In genomic region chr2:181495845-181496244, GRCm38 (mm10) we compare ENCODE assay signal across 12 mouse cellular contexts. TPM values are rescaled to one million over a fixed set of nuclear protein-coding genes. Genes with fewer than 3 reads are reported as not detected.
DNase-seq lines count a peak whose midpoint lies in the region; ATAC-seq and TF ChIP-seq lines count a peak whose summit lies in the region.
"Not testable (repeated sequence)": the region's sequence is repeated elsewhere in the genome, so short reads cannot be mapped to it uniquely, and the experiment has no call there.
"Had no signal": no experiment of that assay in that cellular context is flagged by ENCODE, and none has a peak within 500 bp of the region (broad histone marks: within the 10 kb centered on the region; RNA-seq: fewer than 3 reads in every experiment).

No protein-coding gene starts in this region.

- DNase-seq in 3T3-L1 (ENCODE audit: low read depth, low spot score) = peak; percentile 41
- peak; percentile 23 for DNase-seq in T-cell, adult 2 months (ENCODE audit: low spot score)
- DNase-seq in lung, embryonic 14.5 days = not testable (repeated sequence)
- peak; percentile 12 for DNase-seq in spleen, adult 12 weeks (ENCODE audit: low spot score)

- TF ChIP-seq CTCF in lung, embryonic 14.5 days (IDR thresholded peaks at IDR 0.05; ENCODE audit: low read depth) = not testable (repeated sequence)

- not testable (repeated sequence) for H3K9me3 ChIP-seq in forebrain, embryonic 13.5 days (replicated peaks); limb, embryonic 12.5 days; lung, embryonic 14.5 days (ENCODE audit: low read depth, low read length); midbrain, embryonic 13.5 days

- peak overlapping the region; percentile 96 for H3K4me2 ChIP-seq in forebrain, embryonic 13.5 days
- H3K4me2 ChIP-seq in limb, embryonic 12.5 days = peak overlapping the region; percentile 98
- peak overlapping the region; percentile 88; the same call in 1 of the 2 replicates for H3K4me2 ChIP-seq in lung, embryonic 14.5 days
- H3K4me2 ChIP-seq in midbrain, embryonic 13.5 days (replicated peaks) = peak overlapping the region; percentile 99; the same call in 1 of the 2 replicates

- H3K27ac ChIP-seq in forebrain, embryonic 13.5 days; limb, embryonic 12.5 days; lung, embryonic 14.5 days (ENCODE audit: low read depth); midbrain, embryonic 13.5 days: not testable (repeated sequence)

- peaks cover 22% of the 10 kb centered on the region for H3K4me1 ChIP-seq in forebrain, embryonic 13.5 days
- H3K4me1 ChIP-seq in limb, embryonic 12.5 days (replicated peaks) = peaks cover 16% of the 10 kb centered on the region
- not testable (repeated sequence) for H3K4me1 ChIP-seq in lung, embryonic 14.5 days (ENCODE audit: insufficient read depth)
- H3K4me1 ChIP-seq in midbrain, embryonic 13.5 days (replicated peaks) = peaks cover 19% of the 10 kb centered on the region

- not testable (repeated sequence) for H3K9ac ChIP-seq in forebrain, embryonic 13.5 days; limb, embryonic 12.5 days (replicated peaks); lung, embryonic 14.5 days; midbrain, embryonic 13.5 days (replicated peaks)

- H3K4me3 ChIP-seq in forebrain, embryonic 13.5 days; limb, embryonic 12.5 days (replicated peaks); lung, embryonic 14.5 days (ENCODE audit: low read depth, low read length); midbrain, embryonic 13.5 days (replicated peaks): not testable (repeated sequence)

- not testable (repeated sequence) for ATAC-seq in forebrain, embryonic 13.5 days; limb, embryonic 12.5 days (ENCODE audit: insufficient number of reproducible peaks, insufficient read depth, low FRiP score, low TSS enrichment, low read depth); lung, embryonic 14.5 days (ENCODE audit: insufficient read depth); midbrain, embryonic 13.5 days
- ATAC-seq in hematopoietic stem cell, adult 5-6 weeks (replicated peaks in 1 of 2; ENCODE audit: insufficient read depth in 1 of 2, low FRiP score in 2 of 2, low TSS enrichment in 1 of 2, low read depth in 1 of 2, poor library complexity in 2 of 2, severe bottlenecking in 2 of 2) = peak; percentile 24 to 33; a peak in 1 of 4 replicates

- peaks cover 14% of the 10 kb centered on the region for H3K36me3 ChIP-seq in forebrain, embryonic 13.5 days (ENCODE audit: poor library complexity, severe bottlenecking)
- peaks cover 16% of the 10 kb centered on the region for H3K36me3 ChIP-seq in limb, embryonic 12.5 days
- peaks cover 15% of the 10 kb centered on the region for H3K36me3 ChIP-seq in lung, embryonic 14.5 days (ENCODE audit: insufficient read depth)
- peaks cover 16% of the 10 kb centered on the region for H3K36me3 ChIP-seq in midbrain, embryonic 13.5 days

- WGBS in forebrain, embryonic 13.5 days = 67% methylated on average over 8 of the region's 8 CpGs
- 66% methylated on average over 8 of the region's 8 CpGs for WGBS in limb, embryonic 12.5 days
- WGBS in lung, embryonic 14.5 days = 58% methylated on average over 8 of the region's 8 CpGs
- 61% methylated on average over 8 of the region's 8 CpGs for WGBS in midbrain, embryonic 13.5 days

- not testable (repeated sequence) for H3K27me3 ChIP-seq in forebrain, embryonic 13.5 days; limb, embryonic 12.5 days; lung, embryonic 14.5 days (ENCODE audit: insufficient read depth, low read length); midbrain, embryonic 13.5 days

RNA-seq across cellular contexts. Expression of gene Tpd52l2, which starts 1.1 kb away (rescaled TPM):
- 133 and 138 TPM in 2 replicates for polyA plus RNA-seq in forebrain, embryonic 13.5 days (2015; fragmentation: Nextera tagmentation; extraction: Ambion mirVana)
- total RNA-seq in hematopoietic stem cell, adult 5-6 weeks (2017) = 118 and 129 TPM in 2 replicates
- 151 and 165 TPM in 2 replicates for polyA plus RNA-seq in limb, embryonic 12.5 days (2016; fragmentation: Nextera tagmentation; extraction: Ambion mirVana)
- polyA plus RNA-seq in lung, embryonic 14.5 days (2014; fragmentation: Nextera tagmentation; extraction: Ambion mirVana) = 160 and 165 TPM in 2 replicates
- polyA plus RNA-seq in midbrain, embryonic 13.5 days (2015; fragmentation: Nextera tagmentation; extraction: Ambion mirVana) = 116 and 121 TPM in 2 replicates

RNA-seq across cellular contexts. Expression of gene Abhd16b, which starts 2.8 kb away (rescaled TPM):
- 0.16 TPM in 1 of 2 replicates, not detected in the other for polyA plus RNA-seq in forebrain, embryonic 13.5 days (2015; fragmentation: Nextera tagmentation; extraction: Ambion mirVana)
- total RNA-seq in hematopoietic stem cell, adult 5-6 weeks (2017) = not detected in 2 replicates
- polyA plus RNA-seq in limb, embryonic 12.5 days (2016; fragmentation: Nextera tagmentation; extraction: Ambion mirVana) = not detected in 2 replicates
- 0.13 and 0.24 TPM in 2 replicates for polyA plus RNA-seq in lung, embryonic 14.5 days (2014; fragmentation: Nextera tagmentation; extraction: Ambion mirVana)
- not detected in 2 replicates for polyA plus RNA-seq in midbrain, embryonic 13.5 days (2015; fragmentation: Nextera tagmentation; extraction: Ambion mirVana)
- total RNA-seq: adrenal gland, postnatal 4 days had no signal
- polyA plus RNA-seq: frontal cortex, adult 2 months; lung, adult 2 months; urinary bladder, adult 2 months had no signal

RNA-seq across cellular contexts. Expression of gene Dnajc5, which starts 24.4 kb away (rescaled TPM):
- polyA plus RNA-seq in forebrain, embryonic 13.5 days (2015; fragmentation: Nextera tagmentation; extraction: Ambion mirVana) = 140 and 165 TPM in 2 replicates
- total RNA-seq in hematopoietic stem cell, adult 5-6 weeks (2017) = 36.9 and 43.1 TPM in 2 replicates
- polyA plus RNA-seq in limb, embryonic 12.5 days (2016; fragmentation: Nextera tagmentation; extraction: Ambion mirVana) = 90.6 and 91.0 TPM in 2 replicates
- 79.4 and 81.3 TPM in 2 replicates for polyA plus RNA-seq in lung, embryonic 14.5 days (2014; fragmentation: Nextera tagmentation; extraction: Ambion mirVana)
- 198 and 209 TPM in 2 replicates for polyA plus RNA-seq in midbrain, embryonic 13.5 days (2015; fragmentation: Nextera tagmentation; extraction: Ambion mirVana)

RNA-seq across cellular contexts. Expression of gene Zbtb46, which starts 36.6 kb away (rescaled TPM):
- 10.2 and 12.8 TPM in 2 replicates for polyA plus RNA-seq in forebrain, embryonic 13.5 days (2015; fragmentation: Nextera tagmentation; extraction: Ambion mirVana)
- 1.3 and 6.0 TPM in 2 replicates for total RNA-seq in hematopoietic stem cell, adult 5-6 weeks (2017)
- polyA plus RNA-seq in limb, embryonic 12.5 days (2016; fragmentation: Nextera tagmentation; extraction: Ambion mirVana) = 8.3 and 9.1 TPM in 2 replicates
- 14.6 and 15.6 TPM in 2 replicates for polyA plus RNA-seq in lung, embryonic 14.5 days (2014; fragmentation: Nextera tagmentation; extraction: Ambion mirVana)
- 24.1 and 24.3 TPM in 2 replicates for polyA plus RNA-seq in midbrain, embryonic 13.5 days (2015; fragmentation: Nextera tagmentation; extraction: Ambion mirVana)
